Mouse (Mus musculus): ENCODE results near the gene Gm3604. TPM values are rescaled to one million over a fixed set of nuclear protein-coding genes. Genes with fewer than 3 reads are reported as not detected.
"Not testable (repeated sequence)": the region's sequence is repeated elsewhere in the genome, so short reads cannot be mapped to it uniquely, and the experiment has no call there.

Gene Gm3604
- polyA plus RNA-seq (2015; fragmentation: Nextera tagmentation; extraction: Ambion mirVana) = 2.7 and 2.9 TPM in 2 replicates

DNA sequence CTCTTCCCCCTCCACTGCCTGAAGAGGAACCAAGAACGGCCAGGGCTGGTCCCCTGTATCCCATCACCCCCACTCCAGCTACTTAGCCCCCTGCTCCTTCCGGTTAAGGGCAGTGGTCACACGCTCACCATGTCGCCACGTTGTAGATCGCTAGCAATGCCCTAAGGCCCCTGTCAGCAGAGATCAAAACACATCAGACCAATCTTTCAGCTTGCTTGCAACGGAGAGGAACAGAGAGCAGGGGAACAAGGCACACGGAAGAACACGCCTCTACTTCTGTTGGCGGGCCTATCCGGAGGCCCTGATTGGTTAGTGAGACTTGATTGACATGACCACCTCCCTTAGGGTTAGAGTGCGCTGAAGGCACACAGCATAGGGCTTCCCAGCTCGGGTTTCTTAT lies at the start of gene Gm3604:
Gene Gm3604, minus strand, starts transcription at position 226 of the 400 bp plus-strand sequence.
- H3K27me3 ChIP-seq; H3K4me1 ChIP-seq (replicated peaks); H3K36me3 ChIP-seq (replicated peaks); H3K9me3 ChIP-seq (replicated peaks): not testable (repeated sequence)
- 4% methylated on average over 13 of the region's 13 CpGs for WGBS (ENCODE audit: insufficient replicate concordance)
- H3K4me3 ChIP-seq (replicated peaks) = peak within 1 kb of the TSS; percentile 65
- H3K4me2 ChIP-seq = peak within 1 kb of the TSS; percentile 63
- peak; percentile 49; the same call in 1 of the 2 replicates for ATAC-seq (ENCODE audit: insufficient read depth)
- peak within 1 kb of the TSS; percentile 54; the same call in 1 of the 2 replicates for H3K27ac ChIP-seq (replicated peaks)
- peak within 1 kb of the TSS; percentile 55 for H3K9ac ChIP-seq

DNA sequence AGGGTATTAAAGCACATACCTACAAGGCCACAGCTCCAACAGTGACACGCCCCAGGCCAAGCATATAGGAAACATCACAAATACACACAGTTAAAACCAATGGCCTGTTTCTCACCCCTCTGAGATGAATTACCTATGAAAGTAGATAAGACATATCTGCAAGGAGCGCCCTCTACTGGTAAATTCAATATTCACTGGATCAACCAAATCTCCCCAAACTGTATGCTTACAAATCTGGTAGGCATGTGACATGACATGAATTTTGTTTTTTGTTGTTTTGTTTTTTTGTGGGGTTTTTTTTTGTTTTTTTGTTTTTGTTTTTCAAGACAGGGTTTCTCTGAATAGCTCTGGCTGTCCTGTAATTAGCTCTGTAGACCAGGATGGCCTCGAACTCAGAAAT lies 16.2 kb upstream of the Gm3604 start:
- H3K27ac ChIP-seq (replicated peaks); H3K4me1 ChIP-seq (replicated peaks); H3K9ac ChIP-seq; ATAC-seq (ENCODE audit: insufficient read depth); H3K9me3 ChIP-seq (replicated peaks); H3K36me3 ChIP-seq (replicated peaks); H3K27me3 ChIP-seq; H3K4me3 ChIP-seq (replicated peaks); H3K4me2 ChIP-seq: not testable (repeated sequence)
- WGBS (ENCODE audit: insufficient replicate concordance) = 47% methylated on average over 3 of the region's 3 CpGs

DNA sequence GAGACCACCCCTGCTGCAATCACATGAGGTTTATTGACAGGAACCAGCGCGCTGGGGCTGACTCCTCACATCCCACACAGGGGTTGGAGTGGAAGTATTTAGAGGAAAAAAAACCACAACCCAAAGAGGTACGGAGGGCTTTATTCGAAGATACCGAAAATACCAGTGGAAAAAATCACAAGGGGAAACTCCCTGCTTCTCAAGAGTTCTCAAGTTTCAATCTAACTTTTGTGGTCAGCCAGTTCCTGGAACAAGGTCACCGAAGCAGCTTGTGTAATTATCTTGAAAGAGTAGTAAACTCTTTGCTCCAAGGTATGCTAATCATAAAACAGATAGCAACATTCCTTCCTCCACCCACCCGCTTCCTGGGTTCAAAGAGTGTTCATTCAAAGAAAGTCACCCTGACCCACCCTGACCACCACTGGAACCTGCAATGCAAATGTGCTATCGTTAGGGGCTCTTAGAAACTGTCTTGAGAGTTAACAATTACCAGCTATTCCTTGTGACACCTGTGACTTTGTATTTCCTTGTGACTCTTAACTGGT lies 7.2 kb upstream of the Gm3604 start:
- 60% methylated on average over 8 of the region's 8 CpGs for WGBS (ENCODE audit: insufficient replicate concordance)
- not testable (repeated sequence) for H3K9me3 ChIP-seq (replicated peaks); H3K4me2 ChIP-seq; H3K27me3 ChIP-seq; H3K9ac ChIP-seq; H3K27ac ChIP-seq (replicated peaks); ATAC-seq (ENCODE audit: insufficient read depth); H3K4me1 ChIP-seq (replicated peaks); H3K36me3 ChIP-seq (replicated peaks); H3K4me3 ChIP-seq (replicated peaks)

DNA sequence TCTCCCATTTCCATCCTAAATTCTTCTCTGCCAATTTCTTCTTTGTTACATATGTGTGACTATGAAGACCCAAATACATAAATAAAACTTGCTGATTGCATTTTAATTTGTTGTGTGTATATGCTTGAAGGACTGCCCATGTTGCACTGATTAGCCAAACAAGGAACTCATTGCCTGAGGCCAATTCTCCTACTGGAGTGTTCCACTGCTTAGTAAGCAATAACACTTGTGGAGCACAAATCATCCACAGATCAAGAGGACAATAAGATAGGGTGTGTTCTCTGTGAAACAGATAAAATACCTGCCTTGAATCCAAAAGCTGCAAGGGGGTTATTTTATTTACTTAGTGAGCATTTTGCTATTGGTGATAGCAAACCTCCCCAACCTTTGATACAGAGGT lies 51.2 kb downstream of the Gm3604 start:
- no peaks in the 10 kb centered on the region for H3K4me1 ChIP-seq (replicated peaks)
- no peak for ATAC-seq (ENCODE audit: insufficient read depth)

DNA sequence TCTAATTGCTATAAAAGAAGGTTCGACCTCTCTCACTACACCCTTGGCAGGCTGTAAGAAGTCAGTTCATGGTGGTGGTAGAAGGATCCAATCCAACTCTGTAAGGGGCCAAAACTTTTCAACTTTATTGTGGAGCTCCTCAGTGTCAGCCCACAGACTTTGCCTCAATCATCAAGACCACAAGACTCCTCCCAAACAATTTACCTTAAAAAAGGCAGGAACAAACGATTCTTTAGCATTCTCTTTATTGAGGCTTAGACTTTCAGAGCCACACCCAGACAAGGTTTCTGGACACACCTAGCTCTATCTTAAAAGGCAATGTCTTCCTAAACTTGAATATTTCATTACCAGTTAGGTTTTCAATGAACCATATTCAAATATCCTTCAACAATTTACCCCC lies 51.6 kb downstream of the Gm3604 start:
- H3K9me3 ChIP-seq (replicated peaks) = no peaks in the 10 kb centered on the region
- no peaks in the 10 kb centered on the region for H3K27me3 ChIP-seq
- no peak overlapping the region for H3K27ac ChIP-seq (replicated peaks)
- ATAC-seq (ENCODE audit: insufficient read depth) = no peak
- H3K4me2 ChIP-seq = no peak overlapping the region
- no peak overlapping the region for H3K9ac ChIP-seq
- H3K4me1 ChIP-seq (replicated peaks) = no peaks in the 10 kb centered on the region
- H3K4me3 ChIP-seq (replicated peaks) = no peak overlapping the region
- WGBS (ENCODE audit: insufficient replicate concordance) = 55% methylated on average over 2 of the region's 2 CpGs
- H3K36me3 ChIP-seq (replicated peaks) = no peaks in the 10 kb centered on the region

More for the DNA sequence above, 51.2 kb downstream of the Gm3604 start:
- H3K9me3 ChIP-seq (replicated peaks) = no peaks in the 10 kb centered on the region
- no peak overlapping the region for H3K4me3 ChIP-seq (replicated peaks)
- H3K27me3 ChIP-seq = no peaks in the 10 kb centered on the region
- no peak overlapping the region for H3K9ac ChIP-seq
- no peaks in the 10 kb centered on the region for H3K36me3 ChIP-seq (replicated peaks)
- H3K27ac ChIP-seq (replicated peaks) = no peak overlapping the region
- H3K4me2 ChIP-seq = no peak overlapping the region

Small RNAs within 50 kb of the gene (microRNA-seq; reads per million reads assigned to microRNA genes)
- not detected for gene Gm25933

Other genes starting within 250 kb of the Gm3604 start
- 2.0 and 2.6 TPM in 2 replicates for gene Gm49359, start 83.7 kb upstream of the Gm3604 start, polyA plus RNA-seq (2015; fragmentation: Nextera tagmentation; extraction: Ambion mirVana)
- not detected in 2 replicates for gene Zfp935, start 175.3 kb upstream of the Gm3604 start, polyA plus RNA-seq (2015; fragmentation: Nextera tagmentation; extraction: Ambion mirVana)
- gene Zfp934, start 188.0 kb upstream of the Gm3604 start, polyA plus RNA-seq (2015; fragmentation: Nextera tagmentation; extraction: Ambion mirVana) = 4.5 and 4.7 TPM in 2 replicates
- 1.7 and 2.2 TPM in 2 replicates for gene 6720489N17Rik, start 241.0 kb upstream of the Gm3604 start, polyA plus RNA-seq (2015; fragmentation: Nextera tagmentation; extraction: Ambion mirVana)